Mouse (Mus musculus) E14TG2a.4 (cell line): ENCODE results near the gene Dnaic2.
A peak's percentile ranks its signal among the peaks of the same experiment; 100 is the strongest.

ENCODE experiments used
- H3K27me3 ChIP-seq: 2 replicates; pipeline ENCODE4 v1.6.1; 2014; ENCODE audit warnings: low read length, control low read depth; ENCODE audit not compliant: insufficient read depth
- H3K36me3 ChIP-seq: 2 replicates; pipeline ENCODE4 v1.6.1; 2014; ENCODE audit warnings: low read length, control low read depth; ENCODE audit not compliant: insufficient read depth
- H3K4me1 ChIP-seq: replicated peaks from 2 replicates; pipeline ENCODE4 v1.6.1; 2014; ENCODE audit warnings: low read depth, low read length, control low read depth
- H3K4me3 ChIP-seq: replicated peaks from 2 replicates; pipeline ENCODE4 v1.5.1; 2014; ENCODE audit warnings: mild to moderate bottlenecking, low read length
- H3K9me3 ChIP-seq: 2 replicates; pipeline ENCODE4 v1.6.1; 2014; ENCODE audit warnings: low read length, control low read depth
- CTCF ChIP-seq: conservative IDR thresholded peaks from 2 replicates; pipeline ENCODE4 v1.5.1; 2014; ENCODE audit warnings: low read length
- NANOG ChIP-seq: IDR thresholded peaks from 2 replicates; pipeline ENCODE4 v1.6.1; 2014; ENCODE audit warnings: borderline replicate concordance, low read length, mixed read lengths
- POU5F1 ChIP-seq: IDR thresholded peaks from 2 replicates; pipeline ENCODE4 v1.6.1; 2014; ENCODE audit warnings: low read length, borderline replicate concordance

The Dnaic2 gene

DNA sequence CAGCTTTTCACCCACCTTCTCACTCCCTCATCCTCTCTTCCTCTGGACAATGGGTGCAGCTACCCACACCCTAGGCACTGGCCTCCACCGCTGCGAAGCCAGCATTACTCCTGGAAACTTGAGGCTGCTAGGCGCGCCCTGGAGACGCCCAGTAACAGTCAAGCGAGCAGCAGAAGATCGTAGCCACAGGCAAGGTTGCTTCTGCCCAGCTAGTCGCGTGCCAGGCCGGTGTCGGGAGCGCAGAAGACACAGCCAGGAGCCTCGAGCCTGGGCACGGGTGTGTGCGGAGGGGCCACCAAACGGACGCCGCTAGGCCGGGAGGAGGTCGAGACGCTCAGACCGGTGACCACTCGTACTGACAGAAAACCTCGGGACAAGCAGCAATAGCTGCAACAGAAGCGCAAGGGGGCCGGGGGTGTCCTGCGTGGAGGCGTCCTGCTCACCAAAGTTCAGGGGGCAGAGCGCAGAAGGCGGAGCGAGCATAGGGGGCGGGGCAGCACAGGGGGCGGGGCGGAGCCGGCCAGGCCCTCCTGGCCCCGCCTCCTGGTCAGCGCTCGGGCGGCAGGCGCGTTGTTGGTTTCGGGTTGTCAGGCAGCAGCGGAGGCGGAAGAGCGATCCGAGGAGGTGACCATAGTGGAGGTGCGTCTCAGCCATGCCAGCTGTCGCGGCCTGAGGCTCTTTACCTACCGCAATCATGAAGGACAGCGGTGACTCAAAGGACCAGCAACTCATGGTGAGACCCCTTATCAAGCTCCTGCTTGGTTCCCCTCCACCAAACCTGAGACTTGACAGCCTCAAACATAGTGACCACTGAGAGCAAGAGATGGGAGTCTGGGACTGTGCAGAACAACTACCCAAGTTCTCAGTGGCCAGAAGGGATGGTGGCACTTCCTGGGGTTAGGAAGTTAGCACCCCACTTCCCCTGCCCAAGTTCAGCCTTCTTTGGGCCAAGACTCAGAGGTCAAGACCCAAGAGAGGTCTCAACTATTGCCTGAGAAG lies 37.9 kb downstream of the Dnaic2 start, which contains the start of gene Kif19a:
TSS of gene Kif19a (plus strand) at position 569 of the 999 bp plus-strand sequence.
- peaks cover 76% of the 10 kb centered on the region for H3K27me3 ChIP-seq
- no peaks in the 10 kb centered on the region for H3K36me3 ChIP-seq
- H3K4me1 ChIP-seq: peaks cover 31% of the 10 kb centered on the region
- H3K4me3 ChIP-seq: peak within 1 kb of the TSS; percentile 74
- no peaks in the 10 kb centered on the region for H3K9me3 ChIP-seq
- TF ChIP-seq POU5F1 (no peak), NANOG (no peak), CTCF (no peak)

DNA sequence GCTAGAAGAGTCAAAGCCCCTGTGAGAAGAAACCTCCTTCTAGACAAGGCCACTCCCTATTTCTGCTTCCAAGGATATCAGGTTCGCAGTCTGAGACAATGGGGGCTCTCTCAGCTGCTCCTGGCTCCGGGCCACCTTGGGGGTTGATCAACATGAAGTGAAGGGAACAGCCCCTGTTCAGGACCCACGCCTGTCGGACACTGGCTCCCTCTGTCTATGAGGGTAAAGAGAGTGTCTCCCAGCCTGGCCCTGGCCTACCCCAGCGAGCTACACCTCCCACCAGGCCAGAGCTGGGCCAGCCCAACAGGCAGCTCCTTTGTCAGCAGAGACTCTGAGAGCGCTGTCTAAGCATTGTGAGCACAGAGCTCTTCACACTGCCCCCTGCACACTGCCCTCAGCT lies 42.7 kb downstream of the Dnaic2 start:
- no peak for TF ChIP-seq CTCF
- no peak for TF ChIP-seq POU5F1
- no peak for TF ChIP-seq NANOG
- H3K9me3 ChIP-seq: no peaks in the 10 kb centered on the region
- H3K27me3 ChIP-seq: peaks cover 75% of the 10 kb centered on the region
- peaks cover 41% of the 10 kb centered on the region for H3K4me1 ChIP-seq
- H3K36me3 ChIP-seq: no peaks in the 10 kb centered on the region
- no peak overlapping the region for H3K4me3 ChIP-seq

DNA sequence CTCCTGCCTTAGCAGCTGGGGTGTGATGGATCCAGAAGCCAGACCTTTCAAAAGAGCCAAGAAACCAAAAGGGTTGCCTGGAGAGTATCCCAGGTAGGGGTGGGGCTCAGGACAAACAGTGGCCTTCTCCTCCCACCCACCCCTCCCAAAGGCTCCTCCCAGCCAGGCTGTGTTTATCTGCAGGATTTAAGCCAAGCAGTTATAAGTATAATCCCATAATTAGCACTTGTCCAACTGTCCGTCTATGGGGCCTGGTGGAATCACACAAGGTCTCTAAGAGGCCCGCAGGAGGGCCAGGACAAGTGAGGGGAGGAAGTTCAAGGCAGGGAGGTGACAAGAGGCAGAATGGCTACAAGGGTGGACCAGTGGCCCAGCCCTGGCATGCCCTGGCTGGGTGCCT lies 44.7 kb downstream of the Dnaic2 start:
- no peak overlapping the region for H3K4me3 ChIP-seq
- no peak for TF ChIP-seq NANOG
- no peaks in the 10 kb centered on the region for H3K9me3 ChIP-seq
- H3K4me1 ChIP-seq: peaks cover 23% of the 10 kb centered on the region
- H3K36me3 ChIP-seq: no peaks in the 10 kb centered on the region
- peaks cover 74% of the 10 kb centered on the region for H3K27me3 ChIP-seq

DNA sequence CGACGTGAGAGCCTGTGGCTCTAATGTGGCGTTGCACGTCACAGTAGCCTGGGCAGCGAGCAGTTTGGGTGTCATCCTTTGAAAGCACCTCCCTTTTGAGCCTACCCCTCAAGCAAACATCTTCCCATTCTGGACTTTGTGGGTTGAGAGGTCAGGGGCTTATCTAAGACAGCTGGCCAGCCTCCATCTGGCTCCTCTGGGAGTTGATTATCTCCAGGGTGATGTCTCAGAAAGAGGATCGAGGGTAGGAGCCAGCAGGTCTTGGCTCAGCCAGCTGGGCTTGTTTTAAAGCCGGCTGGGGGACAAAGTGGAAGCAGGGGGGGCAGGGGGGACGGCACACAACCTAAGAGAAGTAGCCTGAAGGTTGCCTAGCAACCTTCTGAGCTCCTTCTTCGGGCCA lies 52.9 kb downstream of the Dnaic2 start:
- Histone ChIP-seq H3K27me3 (peaks cover 98% of the 10 kb centered on the region), H3K36me3 (no peaks in the 10 kb centered on the region), H3K4me1 (peaks cover 21% of the 10 kb centered on the region), H3K4me3 (no peak overlapping the region), H3K9me3 (no peaks in the 10 kb centered on the region)
- TF ChIP-seq NANOG (no peak), POU5F1 (no peak), CTCF (no peak)

DNA sequence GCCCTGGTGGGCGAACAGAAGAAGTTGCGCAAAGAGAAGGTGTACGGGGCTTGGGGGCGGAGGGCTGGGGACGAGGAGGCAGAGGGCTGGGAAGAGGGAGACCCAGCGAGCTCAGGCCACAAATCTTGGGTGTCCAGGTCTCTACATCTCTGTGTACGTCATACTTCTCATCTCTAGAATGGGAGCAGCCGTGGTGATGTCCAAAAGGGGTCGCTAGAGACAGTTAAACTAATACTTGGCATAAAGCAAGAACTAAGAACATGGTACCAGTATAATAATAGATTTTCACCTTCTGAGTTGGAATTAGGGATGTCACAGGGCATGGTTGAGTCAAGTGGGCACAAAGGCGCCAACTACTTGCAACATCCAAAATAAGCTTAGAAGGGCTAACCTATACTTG lies 58.7 kb downstream of the Dnaic2 start:
- H3K27me3 ChIP-seq: peaks cover 98% of the 10 kb centered on the region
- peak; percentile 13; the same call in 1 of the 2 replicates for TF ChIP-seq CTCF
- no peak for TF ChIP-seq POU5F1
- peaks cover 63% of the 10 kb centered on the region for H3K4me1 ChIP-seq

DNA sequence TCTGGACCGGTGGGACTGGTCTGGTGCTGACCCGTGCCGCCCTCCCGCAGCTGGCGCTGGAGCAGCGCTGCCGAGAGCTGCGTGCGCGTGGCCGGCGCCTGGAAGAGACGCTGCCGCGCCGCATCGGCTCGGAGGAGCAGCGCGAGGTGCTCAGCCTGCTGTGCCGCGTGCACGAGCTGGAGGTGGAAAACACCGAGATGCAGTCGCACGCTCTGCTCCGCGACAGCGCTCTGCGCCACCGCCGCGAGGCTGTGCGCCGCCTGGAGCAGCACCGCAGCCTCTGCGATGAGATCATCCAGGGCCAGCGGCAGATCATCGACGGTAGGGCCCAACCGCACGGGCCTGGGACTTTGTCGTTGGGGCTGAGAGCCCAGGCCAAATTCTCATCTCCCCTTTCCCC lies 59.1 kb downstream of the Dnaic2 start:
- Histone ChIP-seq H3K27me3 (peaks cover 98% of the 10 kb centered on the region), H3K9me3 (no peaks in the 10 kb centered on the region), H3K4me1 (peaks cover 63% of the 10 kb centered on the region), H3K4me3 (peak overlapping the region; percentile 73), H3K36me3 (no peaks in the 10 kb centered on the region)
- no peak for TF ChIP-seq POU5F1
- no peak for TF ChIP-seq CTCF
- no peak for TF ChIP-seq NANOG

More for the DNA sequence above, 58.7 kb downstream of the Dnaic2 start:
- Histone ChIP-seq H3K36me3 (no peaks in the 10 kb centered on the region), H3K9me3 (no peaks in the 10 kb centered on the region), H3K4me3 (peak overlapping the region; percentile 73)

DNA sequence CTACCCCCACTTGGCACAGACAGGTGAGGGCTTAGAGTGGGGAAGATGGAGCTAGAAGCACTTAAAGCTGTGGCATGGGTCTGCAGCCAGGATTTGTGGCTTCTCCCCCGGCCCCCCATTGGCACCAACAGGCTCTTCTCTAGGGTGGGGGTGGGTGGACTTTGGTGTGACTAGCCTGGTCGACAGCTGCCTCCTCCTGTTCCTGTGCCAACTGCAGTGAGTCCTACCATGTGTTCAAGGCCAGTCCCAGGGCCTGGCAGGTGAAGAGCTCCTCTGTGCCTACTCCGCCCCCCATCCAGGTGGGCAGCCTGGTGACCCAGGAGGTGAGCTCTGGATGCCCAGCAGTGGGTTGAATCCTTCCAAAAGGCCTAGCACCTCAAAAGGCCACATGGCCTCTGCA lies 60.4 kb downstream of the Dnaic2 start:
- TF ChIP-seq NANOG (no peak), CTCF (no peak), POU5F1 (no peak)
- H3K4me3 ChIP-seq: no peak overlapping the region
- H3K36me3 ChIP-seq: no peaks in the 10 kb centered on the region
- H3K27me3 ChIP-seq: peaks cover 98% of the 10 kb centered on the region
- H3K4me1 ChIP-seq: peaks cover 65% of the 10 kb centered on the region
- no peaks in the 10 kb centered on the region for H3K9me3 ChIP-seq

DNA sequence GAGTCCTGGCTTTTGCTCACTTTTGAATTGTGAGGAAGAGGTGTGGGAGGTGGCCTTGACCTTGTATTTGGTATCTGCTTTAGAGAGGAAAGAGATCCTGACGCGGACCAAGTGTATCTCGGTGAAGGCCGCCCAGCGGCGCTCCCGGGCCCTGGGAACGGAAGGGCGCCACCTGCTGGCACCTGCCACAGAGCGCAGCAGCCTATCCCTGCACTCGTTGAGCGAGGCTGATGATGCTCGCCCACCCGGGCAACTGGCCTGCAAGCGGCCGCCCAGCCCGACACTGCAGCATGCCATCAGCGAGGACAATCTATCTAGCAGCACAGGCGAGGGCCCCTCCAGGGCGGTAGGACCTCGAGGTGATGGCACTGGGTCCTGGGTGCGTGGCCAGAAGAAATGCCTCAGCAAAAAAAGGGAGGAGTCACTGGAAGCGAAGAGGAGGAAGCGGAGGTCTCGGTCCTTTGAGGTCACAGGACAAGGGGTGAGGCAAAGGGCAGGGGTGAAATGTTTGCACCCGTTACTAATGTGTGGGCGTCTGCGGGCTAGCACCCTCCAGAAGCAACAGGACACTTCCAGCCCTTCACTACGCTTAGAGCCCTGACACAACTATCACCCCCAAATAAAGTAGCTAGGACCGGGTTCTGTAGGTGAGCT lies 62.0 kb downstream of the Dnaic2 start:
- H3K4me1 ChIP-seq: peaks cover 81% of the 10 kb centered on the region
- H3K4me3 ChIP-seq: peak overlapping the region; percentile 51
- no peaks in the 10 kb centered on the region for H3K9me3 ChIP-seq
- peaks cover 98% of the 10 kb centered on the region for H3K27me3 ChIP-seq
- peak; percentile 55 for TF ChIP-seq CTCF
- TF ChIP-seq NANOG: no peak
- TF ChIP-seq POU5F1: no peak
- no peaks in the 10 kb centered on the region for H3K36me3 ChIP-seq
